Mouse (Mus musculus): ENCODE measurements at regions not wholly inside any gene's neighbourhood (a gene's known extent, or its start where the extent isn't known, plus 50 kb on each side); places are given as distances from the start of the nearest gene placed in this dataset.
A peak's percentile ranks its signal among the peaks of the same experiment; 100 is the strongest.

DNA sequence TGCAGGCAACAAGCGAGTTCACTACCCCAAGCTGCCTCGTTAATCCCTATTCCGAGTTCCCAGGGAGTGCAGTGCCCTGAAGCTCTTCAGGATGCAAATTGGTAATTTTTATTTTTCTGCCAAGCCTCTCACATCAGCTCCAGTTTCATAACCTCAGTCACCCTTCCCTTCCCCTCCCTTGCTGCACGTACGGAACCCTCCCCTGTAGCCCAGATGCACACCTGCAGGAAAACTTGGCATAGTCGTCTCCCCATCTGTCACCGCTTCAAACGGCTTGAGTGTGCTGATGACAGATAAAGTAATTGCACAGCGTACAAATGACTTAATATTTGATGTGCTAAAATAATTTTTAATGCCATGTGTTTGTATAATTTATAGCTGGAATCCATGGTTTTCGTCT lies 119.7 kb upstream of the Tmem45b start:
- no peak for DNase-seq (ENCODE audit: low spot score)

DNA sequence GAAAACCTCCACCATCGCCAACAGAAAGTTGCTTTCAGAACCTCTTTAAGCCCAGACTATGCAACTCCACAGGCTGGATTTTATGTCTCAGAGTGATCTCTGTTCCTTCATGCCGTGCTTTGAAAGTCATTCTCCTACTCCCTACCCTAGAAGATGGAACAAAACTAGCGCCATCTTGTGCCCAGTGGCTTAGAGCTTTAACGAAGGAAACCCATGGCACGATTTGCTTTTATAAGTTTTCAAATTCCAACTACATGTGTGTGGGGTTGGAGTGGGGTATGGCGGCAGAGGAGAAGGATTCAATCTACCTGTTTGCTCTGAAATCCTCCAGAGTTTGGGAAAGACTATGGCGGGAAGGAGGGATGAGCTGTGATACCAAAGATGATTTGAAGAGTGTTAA lies 118.7 kb upstream of the Tmem45b start:
- no peak for DNase-seq (ENCODE audit: low spot score)

DNA sequence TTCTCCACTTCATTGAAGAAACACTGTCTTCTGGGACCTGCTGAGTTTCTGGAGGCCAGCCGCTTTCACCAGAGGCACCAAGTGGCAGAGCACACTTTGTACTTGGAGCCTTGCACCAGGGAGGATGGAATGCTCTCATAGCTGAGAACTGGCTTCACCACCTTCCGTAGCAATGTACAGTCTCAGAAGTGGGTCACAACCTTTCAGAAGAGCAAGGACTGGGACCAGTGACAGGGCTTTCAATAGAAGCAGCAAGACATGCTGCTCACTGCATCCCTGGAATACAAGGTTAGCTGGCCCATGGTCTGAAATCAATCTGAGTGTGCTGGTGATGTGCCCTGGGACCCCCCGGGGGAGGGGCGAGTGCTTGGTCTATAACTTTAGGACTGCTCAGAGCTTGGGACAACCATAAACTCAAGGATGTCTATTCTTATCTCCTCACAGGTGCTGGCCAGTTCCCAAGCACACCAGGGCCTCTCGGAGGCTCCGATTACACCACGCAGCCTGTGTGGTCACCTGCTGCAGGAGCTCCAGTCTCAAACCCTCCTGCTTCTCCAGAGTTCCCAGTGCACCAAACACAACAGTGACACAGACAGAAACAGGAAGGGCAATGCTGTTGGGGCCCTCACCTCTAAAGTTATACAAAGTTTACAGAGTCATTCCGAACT lies 114.4 kb upstream of the Tmem45b start:
- DNase-seq (ENCODE audit: low spot score), result peak; percentile 80

DNA sequence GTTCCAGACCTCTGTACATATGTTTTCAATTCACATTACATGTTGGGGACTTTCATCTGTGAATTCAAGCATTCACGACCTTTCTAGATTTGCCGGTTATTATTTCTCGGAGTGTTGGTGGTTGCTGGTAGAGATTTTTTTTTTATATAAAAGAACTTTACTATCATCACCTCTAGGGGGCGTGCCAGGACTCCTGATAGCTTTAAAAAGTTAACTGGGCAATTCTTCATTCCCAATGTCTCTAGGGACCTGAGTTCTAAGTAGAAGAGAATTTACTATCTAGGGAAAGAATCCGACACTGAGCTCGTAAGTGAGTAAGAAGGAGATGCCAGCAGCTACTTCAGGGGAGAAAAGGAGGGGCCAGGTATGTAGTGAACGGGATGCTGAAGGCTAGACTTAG lies 112.8 kb upstream of the Tmem45b start:
- peak; percentile 64 for DNase-seq (ENCODE audit: low spot score)

DNA sequence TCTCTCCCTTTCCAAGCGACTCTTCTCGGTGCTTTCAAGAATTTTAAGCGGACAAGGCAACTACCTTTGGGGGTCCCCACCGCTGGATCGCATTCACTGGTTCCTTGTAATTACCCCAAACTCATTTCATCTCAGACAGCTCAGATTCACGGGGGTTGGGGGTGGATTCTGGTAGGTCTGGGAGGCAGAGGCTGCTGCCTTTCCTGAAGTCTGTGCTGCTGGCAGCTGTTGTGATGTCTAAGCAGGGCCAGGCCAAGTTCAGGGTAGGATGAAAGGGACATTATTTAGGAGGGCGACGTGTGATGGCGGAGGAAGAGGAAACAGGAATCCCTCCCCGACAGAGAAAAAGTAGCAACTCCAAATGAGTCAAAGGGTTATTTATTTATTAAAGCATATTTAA lies 102.8 kb upstream of the Tmem45b start:
- no peak for DNase-seq (ENCODE audit: low spot score)

DNA sequence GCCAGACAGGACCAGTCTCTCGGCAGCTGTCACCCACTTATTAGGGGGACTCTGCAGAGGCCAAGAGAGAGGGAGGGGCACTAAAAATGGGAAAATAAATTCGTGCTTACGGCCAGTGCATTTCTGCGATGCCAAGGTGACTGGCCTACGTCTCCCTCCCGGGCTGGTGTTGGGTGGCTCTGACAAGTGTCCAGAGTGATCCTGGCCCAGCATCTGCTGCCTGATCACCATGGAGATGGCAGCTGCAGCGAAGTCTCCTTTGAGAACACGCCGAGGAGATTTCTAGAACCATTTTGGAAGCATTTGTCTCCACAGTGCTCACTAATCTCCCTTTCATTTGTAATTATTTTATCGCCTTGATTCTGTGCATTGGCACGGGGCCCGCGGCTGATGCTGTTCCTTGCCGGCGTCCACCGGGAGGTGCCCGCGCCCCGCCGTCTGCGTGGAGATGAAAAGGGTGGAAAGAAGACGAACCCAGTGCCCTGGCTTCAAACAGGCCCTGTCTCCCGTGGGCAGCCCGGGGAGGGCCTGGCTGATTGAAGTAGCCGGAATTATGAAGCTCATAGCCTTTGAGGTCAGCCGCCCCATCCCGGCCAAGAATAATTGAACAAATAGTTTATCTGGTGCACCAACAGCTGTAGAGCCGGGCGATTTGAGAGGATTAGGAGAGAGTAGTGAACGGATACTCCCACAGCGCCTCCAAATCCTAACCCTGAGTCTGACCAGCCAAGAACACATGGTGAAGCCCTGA lies 102.2 kb upstream of the Tmem45b start:
- peak; percentile 59 for DNase-seq (ENCODE audit: low spot score)

DNA sequence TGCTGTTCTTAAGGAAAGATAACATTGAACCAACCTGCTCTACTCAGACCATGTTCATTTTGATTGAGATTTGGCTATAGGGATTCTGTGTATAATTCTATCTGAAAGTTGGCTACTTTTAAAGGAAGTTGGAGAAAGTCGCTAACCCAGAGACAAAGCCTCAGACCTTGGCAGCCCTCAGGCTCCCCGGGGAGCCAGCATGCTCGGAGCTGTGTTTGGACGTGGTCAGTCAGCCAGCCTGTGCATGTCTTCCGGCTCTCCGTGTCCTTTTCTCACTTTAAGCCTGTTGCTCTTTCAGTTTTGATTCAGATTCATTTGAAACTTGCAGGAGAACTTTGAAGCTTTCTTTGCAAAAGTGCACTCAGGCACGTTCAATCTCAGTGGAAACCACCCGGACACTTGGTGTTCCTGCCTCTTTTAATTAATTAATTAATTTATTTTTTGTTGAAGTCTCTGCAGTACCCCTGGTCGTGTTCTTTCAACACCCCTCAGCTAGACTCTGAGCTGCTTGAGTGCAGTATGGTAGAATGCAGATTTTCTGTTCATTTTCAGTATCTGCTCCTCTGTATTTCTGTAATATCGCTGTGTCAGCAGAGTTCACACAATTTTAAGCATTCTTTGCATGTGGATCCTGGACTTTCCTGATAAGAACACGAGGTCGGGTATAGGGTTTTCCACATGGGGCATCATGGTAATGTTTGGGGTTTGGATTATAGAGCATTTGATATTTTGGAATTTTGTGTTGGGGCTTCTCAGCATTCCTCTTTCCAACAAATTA lies 100.9 kb upstream of the Tmem45b start:
- peak; percentile 53 for DNase-seq (ENCODE audit: low spot score)

DNA sequence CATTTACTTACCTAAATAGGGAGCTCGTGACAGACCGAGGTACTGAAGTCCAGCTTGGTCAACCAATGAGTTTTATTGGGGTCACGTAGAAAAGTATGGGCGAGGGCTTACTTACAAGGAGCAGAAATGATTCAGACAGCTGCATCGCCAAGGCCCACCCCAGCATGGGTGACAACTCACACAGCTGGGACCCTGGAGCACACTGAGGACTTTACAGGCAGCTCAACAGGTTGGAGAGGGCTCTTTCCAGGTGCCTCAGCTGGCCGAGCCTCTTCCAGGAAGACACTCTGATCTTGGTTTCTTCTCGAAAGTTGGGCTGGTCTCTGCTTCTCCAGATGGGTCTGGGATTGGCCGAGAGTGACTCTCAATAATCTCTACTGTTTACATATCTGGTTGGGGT lies 99.3 kb upstream of the Tmem45b start:
- no peak for DNase-seq (ENCODE audit: low spot score)

DNA sequence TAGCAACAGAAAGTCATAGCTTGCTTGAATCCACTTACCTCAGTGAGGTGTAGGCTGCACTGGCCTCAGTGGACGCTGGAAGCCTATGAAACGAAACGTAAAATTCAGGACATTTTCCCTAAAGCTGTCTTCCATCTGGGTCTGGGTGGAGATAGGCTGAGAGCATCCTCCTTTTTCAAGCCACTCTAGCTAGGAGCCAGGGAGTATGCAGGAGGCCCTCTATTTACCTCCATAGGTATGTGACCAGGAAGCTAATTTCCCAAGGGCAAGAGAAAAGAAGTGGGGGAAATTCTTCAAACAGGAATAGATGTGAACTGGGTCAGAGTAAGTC lies 95.9 kb upstream of the Tmem45b start:
- DNase-seq (ENCODE audit: low spot score), result no peak

DNA sequence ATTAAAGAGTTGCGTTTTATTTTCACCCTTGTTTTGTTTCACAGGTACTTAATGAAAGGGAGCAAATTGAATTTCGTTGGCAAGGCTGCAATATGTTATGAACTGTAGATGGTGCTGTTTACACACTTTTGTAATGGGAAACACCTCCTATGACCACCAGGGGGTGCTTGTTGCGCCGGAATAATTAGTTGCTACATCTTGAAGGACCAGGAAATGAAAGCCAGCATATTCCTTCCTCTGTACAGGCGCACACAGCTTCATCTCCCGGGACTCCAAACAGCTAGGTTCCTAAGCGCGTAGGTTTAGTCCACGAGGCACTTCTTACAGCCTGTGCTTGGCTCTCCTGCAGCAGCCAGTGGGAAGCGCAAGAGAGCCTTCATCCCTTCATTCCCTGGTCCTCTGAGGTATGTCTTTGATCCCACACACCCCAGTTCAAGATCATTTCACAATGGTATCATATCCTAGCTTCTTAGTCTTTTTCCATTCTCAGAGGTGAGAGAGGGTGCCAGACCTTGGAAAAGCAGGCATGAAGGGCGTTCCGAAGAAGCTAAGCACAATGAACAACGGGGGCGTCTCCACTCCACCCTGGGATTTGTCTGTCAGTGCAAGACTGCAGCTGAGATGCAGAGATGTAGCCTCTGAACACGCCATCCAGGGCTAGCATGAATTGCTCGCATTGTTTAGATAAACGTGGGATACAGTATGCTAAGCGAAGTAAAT lies 95.4 kb upstream of the Tmem45b start:
- DNase-seq (ENCODE audit: low spot score), result peak; percentile 78

DNA sequence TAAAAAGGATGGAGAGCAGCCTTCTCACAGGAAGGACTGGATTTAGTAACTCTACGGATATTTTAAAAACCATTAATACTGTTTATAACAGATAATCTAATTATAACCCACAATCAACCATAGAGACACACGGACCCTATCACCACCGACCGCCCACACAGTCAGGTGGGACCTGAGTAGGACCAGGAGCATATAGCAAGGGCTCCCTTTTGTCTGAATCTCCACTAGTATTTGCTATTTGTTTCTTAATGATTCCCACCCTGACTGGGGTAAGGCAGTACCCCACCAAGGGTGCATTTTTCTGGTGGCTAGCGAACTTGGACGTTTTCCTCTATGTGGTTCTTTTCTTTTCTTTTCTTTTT lies 79.4 kb upstream of the Tmem45b start:
- DNase-seq (ENCODE audit: low spot score), result no peak

DNA sequence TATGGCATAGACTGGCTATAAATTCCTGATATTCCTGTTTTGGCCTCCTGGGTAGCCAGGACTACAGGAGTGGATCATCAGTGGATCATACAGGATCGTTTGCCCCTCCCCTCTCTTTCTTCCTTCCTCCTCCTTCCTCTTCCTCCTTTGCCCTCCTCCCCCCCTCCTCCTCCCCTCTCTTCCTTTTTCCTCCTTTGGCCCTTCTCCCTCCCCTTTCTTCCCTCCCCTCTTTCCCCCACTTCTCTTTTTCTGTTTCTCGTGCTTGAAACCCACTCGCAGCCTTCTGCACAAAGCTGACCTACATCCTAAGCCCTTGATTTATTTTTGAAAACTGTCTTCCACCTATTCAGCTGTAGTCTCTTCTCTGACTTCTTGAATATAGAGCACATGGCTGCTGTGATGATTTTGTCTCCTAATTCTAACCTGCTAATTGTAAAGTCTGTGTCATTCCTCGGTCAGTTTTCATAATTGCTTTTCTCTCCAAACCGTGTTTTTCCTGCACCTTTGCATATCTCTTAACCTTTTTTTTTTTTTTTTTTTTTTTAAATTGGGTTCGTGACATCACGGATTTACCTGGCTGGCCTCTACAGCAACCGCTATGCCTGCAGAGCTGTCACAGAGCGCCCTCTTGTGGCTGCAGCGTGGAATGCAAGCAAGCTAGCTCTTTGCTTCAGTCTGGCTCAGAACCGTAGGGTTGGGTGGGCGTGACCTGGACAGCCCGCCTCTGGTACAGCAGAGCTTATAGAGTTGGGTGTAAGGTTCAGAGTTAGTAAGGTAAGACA lies 78.8 kb upstream of the Tmem45b start:
- DNase-seq (ENCODE audit: low spot score), result peak; percentile 63

DNA sequence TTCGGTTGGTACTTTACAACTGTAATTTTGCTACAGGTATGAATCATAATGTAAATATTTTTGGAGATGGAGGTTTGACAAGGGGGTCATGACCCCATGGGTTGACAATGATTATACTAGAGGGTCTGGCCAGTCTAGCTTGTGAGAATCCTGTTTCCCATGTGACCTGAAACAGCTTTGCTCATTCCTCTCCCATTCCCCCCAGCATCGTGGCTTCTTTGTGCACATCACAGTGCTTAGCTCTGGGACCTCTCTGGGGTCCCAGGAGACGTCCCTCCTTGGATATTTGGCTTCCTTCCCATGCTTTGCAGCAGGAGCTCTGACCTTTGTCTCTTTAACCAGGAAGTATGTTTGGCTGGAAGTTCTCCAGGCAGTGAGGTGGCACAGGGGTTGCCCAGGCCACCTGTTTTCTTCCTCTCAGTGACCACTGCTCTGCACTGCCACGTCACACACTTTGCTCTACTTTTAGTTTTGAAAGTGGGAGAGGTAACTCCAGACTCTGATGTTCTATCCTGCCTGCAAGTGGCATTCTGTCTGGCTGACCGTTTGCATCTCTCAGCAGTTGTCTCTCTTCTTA lies 77.4 kb upstream of the Tmem45b start:
- DNase-seq (ENCODE audit: low spot score), result no peak

DNA sequence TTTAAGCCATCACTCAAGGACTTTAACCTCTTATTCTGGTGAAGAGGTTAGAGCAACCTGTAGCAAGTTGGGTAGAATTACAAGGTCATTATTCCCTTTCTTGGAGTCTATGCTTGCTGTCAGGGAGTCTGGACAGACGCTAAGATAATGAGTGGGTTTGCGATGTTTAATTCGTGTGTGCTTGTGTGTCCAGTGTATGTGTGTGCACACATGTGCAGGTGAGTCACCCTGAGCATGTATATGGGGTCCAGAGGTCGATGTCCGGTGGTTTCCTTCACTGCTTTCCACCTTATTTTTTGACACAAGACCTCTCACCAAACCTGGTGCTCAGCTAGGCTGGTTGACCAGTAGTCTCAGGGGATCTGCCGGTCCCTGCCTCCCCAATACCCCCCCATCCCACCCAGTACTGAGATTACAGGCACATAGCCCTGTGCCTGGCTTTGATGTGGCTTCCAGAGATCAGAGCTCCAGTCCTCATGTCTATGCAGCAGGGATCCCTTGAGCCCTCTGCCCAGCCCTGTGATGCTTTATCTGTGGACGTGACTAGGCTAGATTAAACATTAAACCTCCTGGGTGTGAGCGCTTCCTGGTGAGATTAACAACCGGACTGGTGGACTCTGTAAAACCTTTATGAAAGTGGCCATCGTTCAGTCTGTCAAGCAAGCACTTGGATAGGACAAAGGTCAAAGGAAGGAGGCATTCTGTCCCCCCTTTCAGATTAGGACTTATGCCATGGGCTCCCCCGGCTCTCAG lies 74.4 kb upstream of the Tmem45b start:
- DNase-seq (ENCODE audit: low spot score), result no peak

DNA sequence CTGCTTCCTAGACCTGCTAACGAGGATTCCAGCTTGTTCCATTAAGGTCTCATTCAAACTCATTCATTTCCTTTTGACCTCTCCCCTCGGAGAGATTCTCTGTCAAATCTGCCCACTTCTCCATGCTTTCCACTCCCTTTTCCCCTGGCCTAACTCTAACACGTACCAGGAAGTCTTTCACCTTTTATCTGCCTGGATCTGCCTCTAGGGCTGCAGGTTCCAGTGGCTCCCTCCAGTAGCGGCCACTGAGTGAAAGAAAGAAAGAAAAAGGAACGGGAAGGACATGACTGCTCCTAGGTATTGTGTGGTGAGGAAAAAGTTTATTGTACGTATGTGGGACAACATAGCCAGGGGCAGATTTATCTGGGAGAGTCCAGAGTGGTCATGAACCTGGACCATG lies 64.8 kb upstream of the Tmem45b start:
- no peak for DNase-seq (ENCODE audit: low spot score)

DNA sequence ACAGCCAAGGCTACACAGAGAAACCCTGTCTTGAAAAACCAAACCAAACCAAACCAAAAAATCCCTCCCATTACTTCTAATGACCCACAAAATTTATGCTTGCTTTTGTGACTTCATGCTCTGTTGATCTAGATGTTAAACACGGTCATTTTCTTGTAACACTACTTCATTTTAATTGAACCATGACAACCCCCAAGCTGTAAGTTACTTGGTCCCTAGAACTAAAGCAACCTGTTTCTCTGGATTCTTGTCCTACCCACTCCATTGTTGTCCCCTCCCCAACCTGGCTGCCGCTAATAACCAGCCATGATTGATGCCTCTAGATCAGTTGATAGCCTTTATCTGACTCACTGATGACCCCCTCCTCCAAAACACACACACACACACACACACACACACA lies 63.0 kb upstream of the Tmem45b start:
- no peak for DNase-seq (ENCODE audit: low spot score)
